Mouse (Mus musculus) intestine, postnatal 0 days (tissue): ENCODE measurements around the gene Cwc25. TPM values are rescaled to one million over a fixed set of nuclear protein-coding genes. Genes with fewer than 3 reads are reported as not detected.

Experiments
- ATAC-seq: fragments of 200-750 bp; cut with Nextera tagmentation; 2 replicates; pipeline ENCODE4 v1.8.0; 2017; ENCODE audit warnings: mild to moderate bottlenecking, moderate TSS enrichment, moderate library complexity
- H3K27ac ChIP-seq: fragments of 300-500 bp; sonication (generic); 2 replicates; pipeline ENCODE4 v1.5.1; 2014; ENCODE audit warnings: mild to moderate bottlenecking, low read depth, low read length, moderate library complexity
- H3K27me3 ChIP-seq: fragments of 300-500 bp; sonication (generic); replicated peaks from 2 replicates; pipeline ENCODE4 v1.6.1; 2014; ENCODE audit warnings: low read length, mixed read lengths; ENCODE audit not compliant: control insufficient read depth, insufficient read depth
- H3K36me3 ChIP-seq: fragments of 300-500 bp; sonication (generic); 2 replicates; pipeline ENCODE4 v1.6.1; 2014; ENCODE audit warnings: mild to moderate bottlenecking, moderate library complexity; ENCODE audit not compliant: control insufficient read depth, insufficient read depth
- H3K4me1 ChIP-seq: fragments of 300-500 bp; sonication (generic); replicated peaks from 2 replicates; pipeline ENCODE4 v1.6.1; 2014; ENCODE audit warnings: antibody characterized with exemption, low read length, mixed read lengths; ENCODE audit not compliant: control insufficient read depth, insufficient read depth
- H3K4me2 ChIP-seq: fragments of 300-500 bp; sonication (generic); replicated peaks from 2 replicates; pipeline ENCODE4 v1.6.1; 2014; ENCODE audit warnings: low read depth, mild to moderate bottlenecking, moderate library complexity
- H3K4me3 ChIP-seq: fragments of 300-500 bp; sonication (generic); 2 replicates; pipeline ENCODE4 v1.5.1; 2014; ENCODE audit warnings: low read depth, low read length
- H3K9ac ChIP-seq: fragments of 300-500 bp; sonication (generic); 2 replicates; pipeline ENCODE4 v1.6.1; 2014; ENCODE audit warnings: mild to moderate bottlenecking, low read depth, low read length
- H3K9me3 ChIP-seq: fragments of 300-500 bp; sonication (generic); 2 replicates; pipeline ENCODE4 v1.6.1; 2016; ENCODE audit warnings: mixed run types; ENCODE audit not compliant: control insufficient read depth
- CTCF ChIP-seq: sonication (generic); IDR thresholded peaks from 2 replicates; pipeline ENCODE4 v1.5.1; 2016; ENCODE audit warnings: low read depth, mild to moderate bottlenecking, control low read depth, antibody characterized with exemption, moderate library complexity
- WGBS: fragments of 180-500 bp; shearing (Covaris S2); extraction: QIAGEN DNeasy Blood & Tissue Kit; methylation state at CpG from one replicate; pipeline ENCODE4 v1.1.7; 2014; 5-methylcytosine and 5-hydroxymethylcytosine counted together
- polyA plus RNA-seq: library from polyadenylated mRNA; unstranded; fragments of >200 nt; fragmentation: Nextera tagmentation; extraction: Ambion mirVana; gene quantifications from 2 replicates; pipeline ENCODE4 v1.2.1, GENCODE M21; 2015

Gene Cwc25
- polyA plus RNA-seq, 1 experiment from 2014 or later: 8.5 TPM

DNA sequence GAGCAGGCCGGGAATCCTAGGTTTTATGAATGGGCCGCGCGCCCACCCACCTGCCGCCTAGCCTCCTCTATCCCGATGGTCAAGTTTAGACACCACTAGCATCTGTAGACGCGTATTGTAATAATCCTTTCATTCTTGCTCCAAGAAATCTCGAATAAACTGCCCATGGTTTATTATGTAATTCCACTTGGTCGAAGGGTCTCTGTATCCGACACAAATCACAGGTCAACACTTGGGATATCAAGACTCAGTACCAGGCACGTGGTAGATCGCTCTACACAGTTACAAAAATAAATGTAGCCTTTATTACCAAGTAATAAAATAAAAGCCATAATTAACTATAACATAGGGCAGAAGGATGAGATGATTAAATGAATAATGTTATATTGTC lies 21.0 kb downstream of the Cwc25 start:
- H3K4me3 ChIP-seq: peak overlapping the region; percentile 89
- peak overlapping the region; percentile 78; the same call in 1 of the 2 replicates for H3K9ac ChIP-seq
- peak overlapping the region; percentile 87 for H3K4me2 ChIP-seq
- H3K36me3 ChIP-seq: peaks cover 33% of the 10 kb centered on the region
- H3K4me1 ChIP-seq: peaks cover 5% of the 10 kb centered on the region; the same call in 1 of the 2 replicates
- H3K27ac ChIP-seq: no peak overlapping the region
- H3K27me3 ChIP-seq: no peaks in the 10 kb centered on the region
- whole genome bisulfite sequencing: 9% methylated on average over 13 of the region's 13 CpGs
- no peak for TF ChIP-seq CTCF
- H3K9me3 ChIP-seq: no peaks in the 10 kb centered on the region
- ATAC-seq: no peak

- TF ChIP-seq CTCF: no peak
- peak overlapping the region; percentile 87 for H3K4me2 ChIP-seq
- 2% methylated on average over 38 of the region's 57 CpGs for WGBS
- no peaks in the 10 kb centered on the region for H3K27me3 ChIP-seq
- peak overlapping the region; percentile 80 for H3K27ac ChIP-seq
- peaks cover 30% of the 10 kb centered on the region for H3K36me3 ChIP-seq
- peak overlapping the region; percentile 78 for H3K9ac ChIP-seq
- peak overlapping the region; percentile 89 for H3K4me3 ChIP-seq
- H3K9me3 ChIP-seq: no peaks in the 10 kb centered on the region
- peaks cover 5% of the 10 kb centered on the region; the same call in 1 of the 2 replicates for H3K4me1 ChIP-seq
- ATAC-seq: peak; percentile 98
Measured at GRCm38 (mm10) chr11:97744718-97745330, 21.5 kb downstream of the Cwc25 start.

- Histone ChIP-seq H3K27ac (peak within 1 kb of the TSS; percentile 80), H3K9ac (peak within 1 kb of the TSS; percentile 78), H3K4me1 (peaks cover 5% of the 10 kb centered on the region; the same call in 1 of the 2 replicates), H3K4me3 (peak within 1 kb of the TSS; percentile 89), H3K27me3 (no peaks in the 10 kb centered on the region), H3K36me3 (peaks cover 23% of the 10 kb centered on the region), H3K9me3 (no peaks in the 10 kb centered on the region), H3K4me2 (peak within 1 kb of the TSS; percentile 87)
- no peak for TF ChIP-seq CTCF
- under 1% methylated on average over 62 of the region's 63 CpGs for WGBS
- ATAC-seq: peak; percentile 31
Measured at GRCm38 (mm10) chr11:97744063-97744717, 22.2 kb downstream of the Cwc25 start, which contains the start of gene Pip4k2b. Gene Pip4k2b (minus strand): TSS chr11:97744704.

DNA sequence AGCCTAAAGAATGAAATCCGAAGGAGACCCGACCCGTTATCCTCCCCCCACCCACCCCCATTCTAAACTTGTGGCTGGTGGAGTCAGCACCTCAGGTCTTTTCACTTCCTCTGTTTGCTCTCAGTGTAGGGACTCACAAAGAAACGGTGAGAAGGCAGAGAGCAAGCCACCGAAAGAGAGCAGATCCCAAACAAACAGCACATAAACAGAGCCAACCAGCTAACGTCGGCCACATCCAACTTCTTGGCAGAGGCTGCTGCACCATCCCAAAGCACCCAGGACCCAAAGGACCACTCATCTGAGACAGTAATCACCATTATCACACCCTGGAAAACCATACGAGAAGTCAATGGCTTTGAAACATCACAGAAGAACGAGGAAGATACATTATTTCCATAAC lies 22.9 kb downstream of the Cwc25 start:
- Histone ChIP-seq H3K4me2 (peak overlapping the region; percentile 87), H3K4me1 (peaks cover 5% of the 10 kb centered on the region; the same call in 1 of the 2 replicates), H3K9me3 (no peaks in the 10 kb centered on the region), H3K4me3 (peak overlapping the region; percentile 89), H3K27me3 (no peaks in the 10 kb centered on the region), H3K36me3 (peaks cover 18% of the 10 kb centered on the region), H3K9ac (peak overlapping the region; percentile 76; the same call in 1 of the 2 replicates), H3K27ac (no peak overlapping the region)
- WGBS: 19% methylated on average over 9 of the region's 9 CpGs
- TF ChIP-seq CTCF: no peak
- ATAC-seq: no peak

GRCm38 (mm10) chr11:97742591-97742990 lies 23.8 kb downstream of the Cwc25 start:
- Histone ChIP-seq H3K9me3 (no peaks in the 10 kb centered on the region), H3K9ac (0 out of 2 replicates have a peak overlapping the region, but pooled peaks have one; percentile 76), H3K4me3 (no peak overlapping the region), H3K36me3 (peaks cover 10% of the 10 kb centered on the region; the same call in 1 of the 2 replicates), H3K4me1 (peaks cover 5% of the 10 kb centered on the region; the same call in 1 of the 2 replicates), H3K27ac (no peak overlapping the region), H3K4me2 (peak overlapping the region; percentile 87; the same call in 1 of the 2 replicates), H3K27me3 (no peaks in the 10 kb centered on the region)
- WGBS: 90% methylated on average over 9 of the region's 9 CpGs
- no peak for TF ChIP-seq CTCF
- ATAC-seq: no peak

DNA sequence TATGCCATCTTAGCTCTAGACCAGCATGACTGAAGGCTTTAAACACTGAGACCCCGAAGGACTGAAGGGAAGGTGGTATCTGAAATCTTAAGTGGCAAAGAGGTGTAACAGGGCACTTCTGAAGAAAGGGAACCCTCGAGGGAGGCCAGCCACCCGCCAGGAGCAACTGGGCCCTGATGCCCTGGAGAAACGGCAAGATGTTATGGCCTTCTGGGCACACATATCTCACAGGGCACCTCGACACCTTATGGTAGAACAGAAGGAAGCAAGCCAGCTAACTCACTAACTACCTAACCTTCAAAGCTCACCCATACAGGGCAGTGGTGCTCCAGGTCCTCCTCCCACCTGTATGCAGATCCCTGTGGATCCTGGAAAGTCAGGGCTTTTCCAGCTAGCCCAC lies 24.2 kb downstream of the Cwc25 start:
- H3K4me3 ChIP-seq: no peak overlapping the region
- H3K9ac ChIP-seq: no peak overlapping the region
- H3K36me3 ChIP-seq: peaks cover 7% of the 10 kb centered on the region; the same call in 1 of the 2 replicates
- H3K4me1 ChIP-seq: peaks cover 5% of the 10 kb centered on the region; the same call in 1 of the 2 replicates
- no peak for ATAC-seq
- no peak overlapping the region for H3K27ac ChIP-seq
- no peak overlapping the region for H3K4me2 ChIP-seq
- H3K27me3 ChIP-seq: no peaks in the 10 kb centered on the region
- WGBS: 91% methylated on average over 5 of the region's 5 CpGs
- no peak for TF ChIP-seq CTCF
- H3K9me3 ChIP-seq: no peaks in the 10 kb centered on the region
